Mouse (Mus musculus): Measurements from ENCODE around the gene Pomt1.

- TF ChIP-seq CTCF (IDR thresholded peaks at IDR 0.05; ENCODE audit: low read depth) (no peak), EP300 (IDR thresholded peaks at IDR 0.05; ENCODE audit: low read depth) (no peak)
Measured at GRCm38 (mm10) chr2:32253352-32253751, 17.0 kb downstream of the Pomt1 start.
